Mouse (Mus musculus) hindbrain, embryonic 13.5 days (tissue): ENCODE results near the gene Cep128. TPM values are rescaled to one million over a fixed set of nuclear protein-coding genes. Genes with fewer than 3 reads are reported as not detected.
"Not testable (repeated sequence)": the region's sequence is repeated elsewhere in the genome, so short reads cannot be mapped to it uniquely, and the experiment has no call there.

Experiments
- ATAC-seq: fragments of 200-750 bp; cut with Nextera tagmentation; 2 replicates; pipeline ENCODE4 v1.8.0; 2017; ENCODE audit warnings: moderate TSS enrichment; ENCODE audit not compliant: low FRiP score
- H3K27ac ChIP-seq: fragments of 300-500 bp; sonication (generic); 2 replicates; pipeline ENCODE4 v1.5.1; 2015; ENCODE audit warnings: inconsistent platforms, mild to moderate bottlenecking, moderate library complexity
- H3K27me3 ChIP-seq: fragments of 300-500 bp; sonication (generic); 2 replicates; pipeline ENCODE4 v1.6.1; 2015; ENCODE audit warnings: mild to moderate bottlenecking, inconsistent platforms
- H3K36me3 ChIP-seq: fragments of 300-500 bp; sonication (generic); 2 replicates; pipeline ENCODE4 v1.6.1; 2015; ENCODE audit warnings: mild to moderate bottlenecking, inconsistent platforms
- H3K4me1 ChIP-seq: fragments of 300-500 bp; sonication (generic); replicated peaks from 2 replicates; pipeline ENCODE4 v1.6.1; 2015; ENCODE audit warnings: inconsistent platforms
- H3K4me2 ChIP-seq: fragments of 300-500 bp; sonication (generic); 2 replicates; pipeline ENCODE4 v1.6.1; 2015; ENCODE audit warnings: inconsistent platforms, mild to moderate bottlenecking, moderate library complexity
- H3K4me3 ChIP-seq: fragments of 300-500 bp; sonication (generic); 2 replicates; pipeline ENCODE4 v1.5.1; 2015; ENCODE audit warnings: mild to moderate bottlenecking, inconsistent platforms
- H3K9ac ChIP-seq: fragments of 300-500 bp; sonication (generic); 2 replicates; pipeline ENCODE4 v1.6.1; 2015; ENCODE audit warnings: mild to moderate bottlenecking, inconsistent platforms
- H3K9me3 ChIP-seq: fragments of 300-500 bp; sonication (generic); 2 replicates; pipeline ENCODE4 v1.6.1; 2016; ENCODE audit warnings: inconsistent platforms
- WGBS: fragments of 180-500 bp; shearing (Covaris S2); methylation state at CpG from one replicate; pipeline ENCODE4 v1.1.7; 2015; 5-methylcytosine and 5-hydroxymethylcytosine counted together
- microRNA-seq: library from miRNA; unstranded; fragments of <30 nt; microRNA quantifications from one replicate; pipeline ENCODE4, GENCODE M21; 2016
- polyA plus RNA-seq: library from polyadenylated mRNA; unstranded; fragments of >200 nt; fragmentation: Nextera tagmentation; extraction: Ambion mirVana; gene quantifications from 2 replicates; pipeline ENCODE4 v1.2.1, GENCODE M21; 2015

Cep128 gene
- polyA plus RNA-seq, 1 experiment from 2014 or later, result 4.1 TPM

- H3K9ac ChIP-seq, H3K9me3 ChIP-seq, H3K4me2 ChIP-seq, H3K4me1 ChIP-seq, H3K4me3 ChIP-seq, ATAC-seq, H3K36me3 ChIP-seq, H3K27ac ChIP-seq, H3K27me3 ChIP-seq: not testable (repeated sequence)
- WGBS, result 87% methylated on average over 9 of the region's 9 CpGs
Measured at GRCm38 (mm10) chr12:90976406-90976805, 407.8 kb downstream of the Cep128 start.

GRCm38 (mm10) chr12:90975429-90975828 lies 408.8 kb downstream of the Cep128 start:
- ATAC-seq, result no peak
- Histone ChIP-seq H3K27me3 (no peaks in the 10 kb centered on the region), H3K27ac (no peak overlapping the region), H3K9ac (no peak overlapping the region), H3K4me2 (no peak overlapping the region), H3K4me1 (no peaks in the 10 kb centered on the region), H3K36me3 (no peaks in the 10 kb centered on the region), H3K4me3 (no peak overlapping the region), H3K9me3 (no peaks in the 10 kb centered on the region)
- WGBS, result 34% methylated on average over 2 of the region's 2 CpGs

GRCm38 (mm10) chr12:90971156-90971555 lies 413.1 kb downstream of the Cep128 start:
- no peak overlapping the region for H3K4me2 ChIP-seq
- no peak overlapping the region for H3K27ac ChIP-seq
- H3K4me3 ChIP-seq, result no peak overlapping the region
- no peaks in the 10 kb centered on the region for H3K27me3 ChIP-seq
- H3K36me3 ChIP-seq, result no peaks in the 10 kb centered on the region
- H3K4me1 ChIP-seq, result no peaks in the 10 kb centered on the region
- ATAC-seq, result no peak
- H3K9me3 ChIP-seq, result no peaks in the 10 kb centered on the region
- H3K9ac ChIP-seq, result no peak overlapping the region
- 93% methylated on average over 3 of the region's 3 CpGs for WGBS

- no peaks in the 10 kb centered on the region for H3K27me3 ChIP-seq
- H3K4me2 ChIP-seq, result no peak overlapping the region
- H3K4me3 ChIP-seq, result no peak overlapping the region
- WGBS, result 85% methylated on average over 5 of the region's 5 CpGs
- no peaks in the 10 kb centered on the region for H3K4me1 ChIP-seq
- ATAC-seq, result no peak
- no peak overlapping the region for H3K27ac ChIP-seq
- no peaks in the 10 kb centered on the region for H3K9me3 ChIP-seq
- H3K36me3 ChIP-seq, result no peaks in the 10 kb centered on the region
- no peak overlapping the region for H3K9ac ChIP-seq
Measured at GRCm38 (mm10) chr12:90961386-90962017, 422.7 kb downstream of the Cep128 start.

- 85% methylated on average over 7 of the region's 7 CpGs for WGBS
Measured at GRCm38 (mm10) chr12:90954740-90955473, 429.3 kb downstream of the Cep128 start.

More at GRCm38 (mm10) chr12:90954740-90955473, 429.3 kb downstream of the Cep128 start:
- no peak for ATAC-seq
- no peaks in the 10 kb centered on the region for H3K36me3 ChIP-seq
- no peak overlapping the region for H3K4me2 ChIP-seq
- H3K4me1 ChIP-seq, result no peaks in the 10 kb centered on the region
- no peaks in the 10 kb centered on the region for H3K9me3 ChIP-seq
- no peaks in the 10 kb centered on the region for H3K27me3 ChIP-seq
- no peak overlapping the region for H3K27ac ChIP-seq
- no peak overlapping the region for H3K4me3 ChIP-seq
- no peak overlapping the region for H3K9ac ChIP-seq

Small RNAs within 50 kb of the gene (microRNA-seq; reads per million reads assigned to microRNA genes)
- gene Gm44370, result not detected

Other genes starting within 250 kb of the Cep128 start
- 0.40 and 0.52 TPM in 2 replicates for gene Tshr, start 154 bp upstream of the Cep128 start, polyA plus RNA-seq
- gene Gtf2a1, start 206.1 kb upstream of the Cep128 start, polyA plus RNA-seq, result 74.1 and 77.0 TPM in 2 replicates